Mouse (Mus musculus): ENCODE measurements around the gene Vmn1r4. TPM values are rescaled to one million over a fixed set of nuclear protein-coding genes. Genes with fewer than 3 reads are reported as not detected.

The Vmn1r4 gene
- polyA plus RNA-seq, 1 experiment from 2014 or later = 0.21 TPM

DNA sequence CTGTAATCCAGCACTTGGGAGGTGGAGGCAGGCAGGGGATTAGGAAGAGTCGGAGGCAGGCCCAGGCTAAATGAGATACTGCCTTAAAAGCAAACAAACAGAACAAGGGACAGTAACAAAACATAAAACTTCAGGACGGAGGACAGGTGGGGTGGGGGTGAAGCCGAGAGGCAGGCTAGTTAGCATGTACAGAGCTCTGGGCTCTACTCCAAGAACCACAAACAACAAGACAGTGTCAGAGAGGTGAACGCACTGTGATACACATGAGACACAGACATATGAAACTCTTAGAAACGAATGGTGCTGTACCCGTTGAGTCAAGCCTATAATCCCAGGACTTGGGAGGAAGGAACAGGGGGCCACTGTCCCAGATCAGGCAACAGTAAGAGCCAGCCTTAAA lies 20.0 kb upstream of the Vmn1r4 start:
- no peaks in the 10 kb centered on the region for H3K27me3 ChIP-seq
- no peaks in the 10 kb centered on the region for H3K9me3 ChIP-seq (replicated peaks)
- H3K36me3 ChIP-seq = no peaks in the 10 kb centered on the region
- peaks cover 44% of the 10 kb centered on the region for H3K4me1 ChIP-seq (replicated peaks)
- no peak overlapping the region for H3K4me3 ChIP-seq
- no peak for ATAC-seq (replicated peaks; ENCODE audit: insufficient number of reproducible peaks, insufficient read depth, low FRiP score, low read depth)
- WGBS = 16% methylated on average over 6 of the region's 6 CpGs
- H3K9ac ChIP-seq = no peak overlapping the region
- H3K4me2 ChIP-seq = peak overlapping the region; percentile 40
- H3K27ac ChIP-seq = peak overlapping the region; percentile 68

- WGBS = 51% methylated on average over 1 of the region's 1 CpGs
- H3K4me3 ChIP-seq = no peak overlapping the region
- H3K27me3 ChIP-seq = no peaks in the 10 kb centered on the region
- ATAC-seq (replicated peaks; ENCODE audit: insufficient number of reproducible peaks, insufficient read depth, low FRiP score, low read depth) = no peak
- peaks cover 41% of the 10 kb centered on the region for H3K4me1 ChIP-seq (replicated peaks)
- peak overlapping the region; percentile 68 for H3K27ac ChIP-seq
- no peaks in the 10 kb centered on the region for H3K9me3 ChIP-seq (replicated peaks)
- no peaks in the 10 kb centered on the region for H3K36me3 ChIP-seq
- peak overlapping the region; percentile 40; the same call in 1 of the 2 replicates for H3K4me2 ChIP-seq
- no peak overlapping the region for H3K9ac ChIP-seq
These were observed 19.5 kb upstream of the Vmn1r4 start for GRCm38 (mm10) chr6:56904330-56904729.

GRCm38 (mm10) chr6:56904982-56905381 lies 18.8 kb upstream of the Vmn1r4 start:
- 85% methylated on average over 2 of the region's 2 CpGs for WGBS
- Histone ChIP-seq H3K27me3 (no peaks in the 10 kb centered on the region), H3K4me2 (no peak overlapping the region), H3K9me3 (replicated peaks) (no peaks in the 10 kb centered on the region), H3K27ac (0 out of 2 replicates have a peak overlapping the region, but pooled peaks have one; percentile 7), H3K4me3 (no peak overlapping the region), H3K36me3 (no peaks in the 10 kb centered on the region), H3K9ac (no peak overlapping the region), H3K4me1 (replicated peaks) (peaks cover 36% of the 10 kb centered on the region)
- no peak for ATAC-seq (replicated peaks; ENCODE audit: insufficient number of reproducible peaks, insufficient read depth, low FRiP score, low read depth)

DNA sequence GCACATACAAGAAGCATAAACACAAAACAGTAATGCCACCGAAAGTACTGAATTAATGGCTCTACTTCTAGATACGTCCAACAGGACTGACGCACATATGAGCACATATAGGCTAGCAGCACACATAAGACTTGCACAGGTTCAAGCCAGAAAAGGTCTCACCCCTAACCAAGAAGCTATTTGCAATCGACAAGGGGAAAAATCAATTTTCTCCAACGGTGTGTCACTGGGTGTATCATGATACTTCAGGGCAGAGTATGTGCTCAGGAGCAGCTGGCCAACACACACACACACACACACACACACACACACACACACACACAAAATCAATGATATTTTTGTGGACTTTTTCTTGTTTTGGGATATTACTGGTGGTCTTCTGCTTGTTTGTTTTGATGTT lies 18.3 kb upstream of the Vmn1r4 start:
- Histone ChIP-seq H3K36me3 (no peaks in the 10 kb centered on the region), H3K4me2 (no peak overlapping the region), H3K27me3 (no peaks in the 10 kb centered on the region), H3K9ac (no peak overlapping the region), H3K4me1 (replicated peaks) (peaks cover 35% of the 10 kb centered on the region), H3K9me3 (replicated peaks) (no peaks in the 10 kb centered on the region), H3K4me3 (no peak overlapping the region), H3K27ac (no peak overlapping the region)
- WGBS = 83% methylated on average over 5 of the region's 5 CpGs
- no peak for ATAC-seq (replicated peaks; ENCODE audit: insufficient number of reproducible peaks, insufficient read depth, low FRiP score, low read depth)

DNA sequence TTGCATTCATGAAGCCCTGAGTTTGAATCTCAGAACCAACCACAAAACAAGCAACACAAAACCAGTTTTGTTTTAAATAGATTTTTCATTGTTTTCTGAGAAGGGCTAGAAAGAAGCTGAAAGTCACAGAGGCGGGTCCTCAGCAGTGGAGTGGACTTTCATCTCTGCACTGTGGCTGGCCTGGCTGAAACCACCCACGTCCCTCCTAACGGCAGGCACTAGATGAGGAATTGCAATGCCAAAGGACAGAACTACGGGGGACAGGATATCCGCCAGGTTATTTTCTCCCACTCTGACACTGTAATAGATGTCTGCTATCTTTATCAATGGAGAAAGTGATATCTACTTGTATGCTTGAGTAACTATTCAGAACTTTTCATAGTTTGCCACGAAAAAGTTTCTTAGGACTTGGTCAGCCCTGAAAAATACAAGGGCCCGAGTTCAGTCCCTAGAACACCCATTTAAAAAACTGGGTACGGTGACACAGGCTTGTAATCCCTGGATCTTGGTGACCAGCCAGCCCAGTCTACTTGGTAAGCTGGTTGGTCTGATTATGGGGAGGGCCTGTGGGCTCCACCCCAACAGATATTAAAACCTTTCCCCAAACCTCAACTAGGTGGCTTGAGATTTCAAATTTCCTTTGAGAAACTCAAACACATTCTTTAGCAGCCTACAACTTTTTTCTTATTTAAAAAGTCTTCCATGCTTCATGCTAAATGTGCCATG lies 17.5 kb upstream of the Vmn1r4 start:
- 71% methylated on average over 8 of the region's 8 CpGs for WGBS
- H3K36me3 ChIP-seq = no peaks in the 10 kb centered on the region
- H3K9ac ChIP-seq = no peak overlapping the region
- H3K27me3 ChIP-seq = no peaks in the 10 kb centered on the region
- no peaks in the 10 kb centered on the region for H3K9me3 ChIP-seq (replicated peaks)
- no peak overlapping the region for H3K27ac ChIP-seq
- peaks cover 35% of the 10 kb centered on the region for H3K4me1 ChIP-seq (replicated peaks)
- no peak overlapping the region for H3K4me3 ChIP-seq
- no peak for ATAC-seq (replicated peaks; ENCODE audit: insufficient number of reproducible peaks, insufficient read depth, low FRiP score, low read depth)
- H3K4me2 ChIP-seq = no peak overlapping the region

DNA sequence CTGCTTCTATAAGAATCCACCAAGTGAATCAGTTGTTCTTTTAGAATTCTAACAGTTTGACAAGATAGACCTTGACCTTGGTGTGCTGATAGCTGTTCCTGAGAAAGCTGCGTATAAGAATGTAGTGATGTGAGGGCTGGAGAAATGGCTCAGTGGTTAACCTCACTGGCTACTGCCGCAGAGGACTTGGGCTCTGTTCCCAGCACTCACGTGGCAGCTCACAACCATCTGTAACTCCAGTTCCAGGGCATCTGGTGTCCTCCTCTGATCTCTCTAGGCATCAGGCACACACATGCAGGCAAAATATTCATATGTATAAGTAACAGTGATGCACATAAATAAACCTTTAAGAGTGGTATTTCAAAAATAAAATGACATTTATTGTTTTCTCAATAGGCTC lies 15.8 kb upstream of the Vmn1r4 start:
- no peak for ATAC-seq (replicated peaks; ENCODE audit: insufficient number of reproducible peaks, insufficient read depth, low FRiP score, low read depth)
- H3K36me3 ChIP-seq = no peaks in the 10 kb centered on the region
- H3K4me3 ChIP-seq = no peak overlapping the region
- 90% methylated on average over 3 of the region's 3 CpGs for WGBS
- H3K4me2 ChIP-seq = no peak overlapping the region
- no peak overlapping the region for H3K27ac ChIP-seq
- H3K4me1 ChIP-seq (replicated peaks) = peaks cover 22% of the 10 kb centered on the region
- H3K9me3 ChIP-seq (replicated peaks) = no peaks in the 10 kb centered on the region
- no peaks in the 10 kb centered on the region for H3K27me3 ChIP-seq
- H3K9ac ChIP-seq = no peak overlapping the region

GRCm38 (mm10) chr6:56908397-56908796 lies 15.4 kb upstream of the Vmn1r4 start:
- no peak for ATAC-seq (replicated peaks; ENCODE audit: insufficient number of reproducible peaks, insufficient read depth, low FRiP score, low read depth)
- no peak overlapping the region for H3K27ac ChIP-seq
- WGBS = 85% methylated on average over 2 of the region's 2 CpGs

GRCm38 (mm10) chr6:56908912-56909311 lies 14.9 kb upstream of the Vmn1r4 start:
- Histone ChIP-seq H3K27me3 (no peaks in the 10 kb centered on the region), H3K4me1 (replicated peaks) (peaks cover 15% of the 10 kb centered on the region), H3K4me3 (no peak overlapping the region), H3K27ac (no peak overlapping the region), H3K36me3 (no peaks in the 10 kb centered on the region), H3K4me2 (no peak overlapping the region), H3K9ac (no peak overlapping the region), H3K9me3 (replicated peaks) (no peaks in the 10 kb centered on the region)
- 2% methylated on average over 4 of the region's 4 CpGs for WGBS
- 0 out of 2 replicates have a peak, but pooled peaks have one; percentile 35 for ATAC-seq (replicated peaks; ENCODE audit: insufficient number of reproducible peaks, insufficient read depth, low FRiP score, low read depth)

More at GRCm38 (mm10) chr6:56908397-56908796, 15.4 kb upstream of the Vmn1r4 start:
- Histone ChIP-seq H3K9ac (no peak overlapping the region), H3K9me3 (replicated peaks) (no peaks in the 10 kb centered on the region), H3K4me1 (replicated peaks) (peaks cover 19% of the 10 kb centered on the region), H3K4me3 (no peak overlapping the region), H3K36me3 (no peaks in the 10 kb centered on the region), H3K27me3 (no peaks in the 10 kb centered on the region), H3K4me2 (no peak overlapping the region)

DNA sequence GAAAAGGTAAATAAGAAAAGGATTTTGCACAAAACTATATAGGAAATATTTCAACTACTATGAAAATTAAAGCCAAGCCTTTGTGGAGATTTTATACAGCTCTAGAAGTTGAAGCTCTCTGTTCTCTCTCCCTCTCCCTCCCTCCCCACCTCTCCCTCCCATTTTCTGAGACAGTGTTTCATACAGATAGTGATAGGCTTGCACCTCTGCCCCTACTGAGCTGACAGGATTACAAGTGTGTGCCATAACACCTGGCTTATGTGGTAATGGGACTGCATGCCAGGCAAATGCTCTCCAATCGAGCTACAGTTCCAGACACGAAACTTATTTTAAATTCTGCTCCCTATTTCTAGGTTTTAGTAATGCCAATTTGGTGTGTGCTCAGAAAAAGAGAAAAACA lies 12.9 kb upstream of the Vmn1r4 start:
- H3K36me3 ChIP-seq = no peaks in the 10 kb centered on the region
- WGBS = 57% methylated on average over 2 of the region's 2 CpGs
- H3K4me3 ChIP-seq = no peak overlapping the region
- 0 out of 2 replicates have a peak, but pooled peaks cover 8% of the 10 kb centered on the region for H3K4me1 ChIP-seq (replicated peaks)
- no peak for ATAC-seq (replicated peaks; ENCODE audit: insufficient number of reproducible peaks, insufficient read depth, low FRiP score, low read depth)
- H3K27ac ChIP-seq = no peak overlapping the region
- no peaks in the 10 kb centered on the region for H3K27me3 ChIP-seq
- H3K4me2 ChIP-seq = no peak overlapping the region
- H3K9ac ChIP-seq = no peak overlapping the region
- no peaks in the 10 kb centered on the region for H3K9me3 ChIP-seq (replicated peaks)

DNA sequence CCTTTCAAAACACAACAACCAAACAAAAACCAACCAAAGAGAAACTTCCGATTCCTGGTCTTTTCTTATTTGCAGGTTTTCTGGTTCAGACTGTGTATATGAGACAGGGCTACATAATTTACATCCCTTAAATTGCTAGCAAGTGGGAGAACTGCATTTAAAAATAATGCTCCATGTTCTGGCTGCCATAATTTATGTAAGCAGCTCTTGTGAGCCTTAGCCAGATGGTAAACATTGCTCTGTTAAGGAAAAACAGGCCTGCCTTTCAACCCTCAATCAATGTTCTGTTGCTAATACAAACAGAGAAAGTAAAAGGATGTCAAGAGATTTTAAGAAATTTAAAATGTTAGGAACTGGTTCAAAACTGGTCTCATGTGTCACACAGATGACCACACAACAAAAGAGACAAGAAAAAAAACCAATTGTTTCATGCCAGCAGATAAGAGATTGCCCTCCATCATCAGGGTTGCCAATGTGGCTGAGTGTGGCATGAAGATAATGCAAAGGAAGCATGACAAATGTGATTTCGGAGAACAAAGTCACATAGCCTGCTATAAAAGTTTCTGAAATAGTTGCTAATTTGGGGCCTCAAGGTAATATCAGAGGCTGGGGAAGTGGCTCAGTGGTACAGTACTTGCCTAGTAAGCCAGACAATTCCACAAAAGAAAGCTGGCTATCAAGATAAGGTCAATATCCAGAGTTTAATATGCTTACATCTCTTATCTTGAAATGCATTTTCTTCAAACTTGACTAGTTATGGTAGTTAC lies 10.5 kb upstream of the Vmn1r4 start:
- 78% methylated on average over 2 of the region's 2 CpGs for WGBS
- H3K36me3 ChIP-seq = no peaks in the 10 kb centered on the region
- H3K4me2 ChIP-seq = no peak overlapping the region
- no peak overlapping the region for H3K27ac ChIP-seq
- peaks cover 20% of the 10 kb centered on the region for H3K4me1 ChIP-seq (replicated peaks)
- no peaks in the 10 kb centered on the region for H3K27me3 ChIP-seq
- H3K9me3 ChIP-seq (replicated peaks) = no peaks in the 10 kb centered on the region
- no peak overlapping the region for H3K4me3 ChIP-seq
- H3K9ac ChIP-seq = no peak overlapping the region
- ATAC-seq (replicated peaks; ENCODE audit: insufficient number of reproducible peaks, insufficient read depth, low FRiP score, low read depth) = no peak

DNA sequence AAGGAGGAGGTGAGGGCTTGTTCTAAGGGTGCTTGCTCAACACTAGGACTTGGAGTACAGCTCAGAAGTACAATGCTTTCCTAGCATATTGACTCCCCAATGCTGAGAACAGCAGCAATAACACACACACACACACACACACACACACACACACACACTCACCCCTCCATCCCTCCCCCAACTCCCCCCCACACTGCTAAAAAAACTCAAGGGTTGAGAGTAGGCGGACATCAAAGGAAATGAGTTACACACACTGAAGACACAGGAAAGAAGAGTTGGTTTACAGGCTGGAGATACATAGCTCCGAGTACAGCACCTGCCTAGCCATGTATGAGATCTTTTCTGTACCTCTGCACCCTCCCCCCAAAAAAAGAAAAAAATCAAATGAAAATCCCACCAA lies 7.5 kb upstream of the Vmn1r4 start:
- Histone ChIP-seq H3K36me3 (no peaks in the 10 kb centered on the region), H3K4me2 (no peak overlapping the region)
- WGBS = 66% methylated on average over 2 of the region's 2 CpGs

More for the DNA sequence above, 7.5 kb upstream of the Vmn1r4 start:
- Histone ChIP-seq H3K27me3 (no peaks in the 10 kb centered on the region), H3K9me3 (replicated peaks) (no peaks in the 10 kb centered on the region), H3K4me3 (no peak overlapping the region), H3K4me1 (replicated peaks) (peaks cover 41% of the 10 kb centered on the region), H3K9ac (no peak overlapping the region), H3K27ac (no peak overlapping the region)
- no peak for ATAC-seq (replicated peaks; ENCODE audit: insufficient number of reproducible peaks, insufficient read depth, low FRiP score, low read depth)
